Mouse (Mus musculus) lung, adult 2 months (tissue): ENCODE results near the gene Dmpk. TPM values are rescaled to one million over a fixed set of nuclear protein-coding genes. Genes with fewer than 3 reads are reported as not detected.

ENCODE experiments used
- DNase-seq: peaks from one replicate; pipeline ENCODE4 v3.0.0; 2022
- H3K4me1 ChIP-seq: fragments of 200-500 bp; 2 replicates; pipeline ENCODE4 v1.6.1; 2011; ENCODE audit warnings: low read length; ENCODE audit not compliant: control insufficient read depth, insufficient read depth
- H3K4me3 ChIP-seq: fragments of 200-500 bp; replicated peaks from 2 replicates; pipeline ENCODE3; 2011; ENCODE audit warnings: low read depth, mild to moderate bottlenecking, control low read depth, low read length; ENCODE audit errors: extremely low read depth
- CTCF ChIP-seq: fragments of 200-500 bp; IDR thresholded peaks from 2 replicates; pipeline ENCODE4 v1.5.1; 2011; ENCODE audit warnings: mild to moderate bottlenecking, low read length, control low read depth; ENCODE audit not compliant: insufficient read depth
- POLR2A ChIP-seq: fragments of 200-500 bp; IDR thresholded peaks from 2 replicates; pipeline ENCODE4 v1.6.1; 2011; ENCODE audit warnings: low read depth, mild to moderate bottlenecking, control low read depth, low read length, borderline replicate concordance; ENCODE audit errors: extremely low read depth
- WGBS: fragments of 180-500 bp; shearing (Covaris S2); methylation state at CpG from one replicate; pipeline ENCODE4 v1.1.7; 2018; 5-methylcytosine and 5-hydroxymethylcytosine counted together
- polyA plus RNA-seq: library from polyadenylated mRNA; depleted of rRNA; stranded (reverse); fragments of >200 nt; gene quantifications from 2 replicates; pipeline ENCODE4 v1.2.3, GENCODE M21; 2012

Gene Dmpk
- polyA plus RNA-seq, 1 experiment: 259 TPM

- WGBS: under 1% methylated on average over 83 of the region's 87 CpGs
- Histone ChIP-seq H3K4me1 (peaks cover 4% of the 10 kb centered on the region; the same call in 1 of the 2 replicates), H3K4me3 (peak overlapping the region; percentile 82)
- TF ChIP-seq CTCF: no peak
- peak; percentile 12; the same call in 1 of the 2 replicates for TF ChIP-seq POLR2A
- peak; percentile 69 for DNase-seq
These were observed 11.4 kb downstream of the Dmpk start for GRCm38 (mm10) chr7:19094826-19095750.

GRCm38 (mm10) chr7:19095751-19096110 is 12.1 kb downstream of the Dmpk start:
- WGBS: 2% methylated on average over 19 of the region's 19 CpGs
- peak overlapping the region; percentile 10 for H3K4me3 ChIP-seq
- no peak for TF ChIP-seq CTCF
- no peak for TF ChIP-seq POLR2A
- peaks cover 4% of the 10 kb centered on the region; the same call in 1 of the 2 replicates for H3K4me1 ChIP-seq
- no peak for DNase-seq

GRCm38 (mm10) chr7:19096421-19096976 is 12.8 kb downstream of the Dmpk start:
- Histone ChIP-seq H3K4me1 (peaks cover 4% of the 10 kb centered on the region; the same call in 1 of the 2 replicates), H3K4me3 (no peak overlapping the region)
- no peak for DNase-seq
- no peak for TF ChIP-seq CTCF
- TF ChIP-seq POLR2A: no peak
- WGBS: 82% methylated on average over 5 of the region's 5 CpGs

GRCm38 (mm10) chr7:19097217-19097616 is 13.6 kb downstream of the Dmpk start:
- DNase-seq: no peak
- H3K4me1 ChIP-seq: peaks cover 4% of the 10 kb centered on the region; the same call in 1 of the 2 replicates
- H3K4me3 ChIP-seq: no peak overlapping the region
- WGBS: 50% methylated on average over 2 of the region's 2 CpGs
- TF ChIP-seq CTCF: no peak

GRCm38 (mm10) chr7:19097863-19098262 is 14.2 kb downstream of the Dmpk start:
- Histone ChIP-seq H3K4me3 (no peak overlapping the region), H3K4me1 (peaks cover 4% of the 10 kb centered on the region; the same call in 1 of the 2 replicates)
- DNase-seq: no peak
- no peak for TF ChIP-seq POLR2A
- TF ChIP-seq CTCF: no peak

- DNase-seq: no peak
- Histone ChIP-seq H3K4me3 (no peak overlapping the region), H3K4me1 (0 out of 2 replicates have a peak, but pooled peaks cover 4% of the 10 kb centered on the region)
- TF ChIP-seq POLR2A (no peak), CTCF (no peak)
- WGBS: 84% methylated on average over 7 of the region's 7 CpGs
These were observed 15.2 kb downstream of the Dmpk start for GRCm38 (mm10) chr7:19098811-19099210.

- WGBS: 79% methylated on average over 1 of the region's 1 CpGs
- DNase-seq: no peak
- Histone ChIP-seq H3K4me3 (no peak overlapping the region), H3K4me1 (0 out of 2 replicates have a peak, but pooled peaks cover 4% of the 10 kb centered on the region)
- TF ChIP-seq POLR2A: no peak
- TF ChIP-seq CTCF: no peak
These were observed 16.6 kb downstream of the Dmpk start for GRCm38 (mm10) chr7:19100290-19100689.

- TF ChIP-seq POLR2A: no peak
- TF ChIP-seq CTCF: no peak
- Histone ChIP-seq H3K4me3 (no peak overlapping the region), H3K4me1 (no peaks in the 10 kb centered on the region)
- DNase-seq: no peak
These were observed 20.1 kb downstream of the Dmpk start for GRCm38 (mm10) chr7:19103741-19104140.

- WGBS: 68% methylated on average over 2 of the region's 2 CpGs
- Histone ChIP-seq H3K4me1 (no peaks in the 10 kb centered on the region), H3K4me3 (no peak overlapping the region)
- TF ChIP-seq POLR2A (no peak), CTCF (no peak)
- no peak for DNase-seq
These were observed 20.8 kb downstream of the Dmpk start for GRCm38 (mm10) chr7:19104486-19104885.

GRCm38 (mm10) chr7:19107436-19107835 is 23.8 kb downstream of the Dmpk start:
- 55% methylated on average over 3 of the region's 3 CpGs for WGBS
- DNase-seq: no peak
- no peaks in the 10 kb centered on the region for H3K4me1 ChIP-seq
- TF ChIP-seq CTCF (no peak), POLR2A (no peak)
- no peak overlapping the region for H3K4me3 ChIP-seq

- Histone ChIP-seq H3K4me3 (no peak overlapping the region), H3K4me1 (no peaks in the 10 kb centered on the region)
- DNase-seq: no peak
- WGBS: 95% methylated on average over 1 of the region's 1 CpGs
- TF ChIP-seq CTCF (no peak), POLR2A (no peak)
These were observed 25.9 kb downstream of the Dmpk start for GRCm38 (mm10) chr7:19109565-19109964.
